Comparison of ENCODE assay signal across 22 mouse cellular contexts in the genomic region with DNA sequence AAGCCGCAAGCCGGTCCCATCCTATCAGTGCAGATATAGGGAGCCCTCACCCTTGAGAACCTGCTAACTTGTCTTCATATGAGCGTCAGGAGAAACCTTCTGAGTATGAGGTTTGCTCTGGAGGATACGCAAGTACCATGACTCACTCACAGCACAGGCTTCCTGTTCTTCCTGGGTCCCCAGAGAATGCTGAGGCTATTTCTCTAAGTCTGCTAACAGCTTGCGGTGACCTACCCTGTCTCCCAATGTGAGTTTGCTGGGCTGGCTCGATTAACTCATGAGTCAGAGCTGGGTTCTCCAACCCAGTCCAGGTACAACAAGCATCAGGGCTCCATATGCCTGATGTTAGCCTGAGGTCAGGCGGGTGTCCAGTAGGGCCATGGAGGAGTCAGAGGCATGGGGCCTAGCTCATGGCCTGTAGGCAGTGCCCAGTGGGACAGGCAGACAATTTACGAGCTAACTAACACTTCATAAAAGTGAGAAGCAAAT.
"Had no signal": no experiment of that assay in that cellular context is flagged by ENCODE, and none has a peak within 500 bp of the region (broad histone marks: within the 10 kb centered on the region; RNA-seq: fewer than 3 reads in every experiment).

No protein-coding gene starts in this region.

- H3K27me3 ChIP-seq: heart, embryonic 12.5 days; hindbrain, embryonic 12.5 days; intestine, embryonic 15.5 days; limb, embryonic 12.5 days; liver, embryonic 13.5 days; liver, embryonic 15.5 days had no signal

- H3K9me3 ChIP-seq: heart, embryonic 10.5 days; heart, embryonic 12.5 days; hindbrain, embryonic 10.5 days; hindbrain, embryonic 12.5 days; intestine, embryonic 15.5 days; limb, embryonic 12.5 days; liver, embryonic 13.5 days; liver, embryonic 15.5 days had no signal

- DNase-seq: gastrocnemius, postnatal 14 days; gastrocnemius, postnatal 36 days; heart, adult 2 months; heart, postnatal 10 days; heart, postnatal 4 days; kidney, adult 18-20 months; kidney, adult 8-10 months; kidney, postnatal 10 days; kidney, postnatal 25 days; layer of hippocampus, adult 9-11 months; layer of hippocampus, postnatal 36 days; left cerebral cortex, postnatal 4 days; liver; liver, embryonic 13.5 days had no signal

- H3K27ac ChIP-seq: heart, adult 2 months; heart, embryonic 10.5 days; hindbrain, embryonic 10.5 days; hindbrain, embryonic 12.5 days; hindbrain, embryonic 14.5 days; intestine, embryonic 15.5 days; limb, embryonic 12.5 days; liver, embryonic 13.5 days; liver, embryonic 15.5 days had no signal

- H3K36me3 ChIP-seq: heart, embryonic 10.5 days; heart, embryonic 12.5 days; hindbrain, embryonic 10.5 days; hindbrain, embryonic 12.5 days; intestine, embryonic 15.5 days; limb, embryonic 12.5 days; liver, embryonic 13.5 days; liver, embryonic 15.5 days had no signal

- H3K4me3 ChIP-seq: heart, adult 2 months; heart, embryonic 10.5 days; heart, embryonic 12.5 days; hindbrain, embryonic 10.5 days; hindbrain, embryonic 12.5 days; intestine, embryonic 15.5 days; limb, embryonic 12.5 days; liver, embryonic 13.5 days; liver, embryonic 15.5 days had no signal

- H3K4me1 ChIP-seq: heart, embryonic 12.5 days; liver, embryonic 13.5 days; liver, embryonic 15.5 days had no signal
